Mouse (Mus musculus): ENCODE measurements at regions not wholly inside any gene's neighbourhood (a gene's known extent, or its start where the extent isn't known, plus 50 kb on each side); places are given as distances from the start of the nearest gene placed in this dataset.
A peak's percentile ranks its signal among the peaks of the same experiment; 100 is the strongest.

- H3K4me3 ChIP-seq: no peak overlapping the region
- DNase-seq (ENCODE audit: low spot score in 2 of 2): no peak
- TF ChIP-seq CTCF (conservative IDR thresholded peaks at IDR 0.05): no peak
- no peak overlapping the region for H3K27ac ChIP-seq
Observed at GRCm38 (mm10) chr11:15572716-15573115, 684.8 kb upstream of the Vstm2a start.

GRCm38 (mm10) chr11:15619963-15620362 is 637.6 kb upstream of the Vstm2a start:
- no peak for TF ChIP-seq CTCF (conservative IDR thresholded peaks at IDR 0.05)
- H3K27ac ChIP-seq: no peak overlapping the region
- no peak overlapping the region for H3K4me3 ChIP-seq
- no peak for DNase-seq (ENCODE audit: low spot score in 2 of 2)

GRCm38 (mm10) chr11:15649025-15649680 is 608.4 kb upstream of the Vstm2a start:
- no peak for DNase-seq (ENCODE audit: low spot score in 2 of 2)
- no peak for TF ChIP-seq CTCF (conservative IDR thresholded peaks at IDR 0.05)
- Histone ChIP-seq H3K4me3 (no peak overlapping the region), H3K27ac (no peak overlapping the region)

- DNase-seq (ENCODE audit: low spot score in 2 of 2): no peak
- Histone ChIP-seq H3K4me3 (no peak overlapping the region), H3K27ac (no peak overlapping the region)
- no peak for TF ChIP-seq CTCF (conservative IDR thresholded peaks at IDR 0.05)
Observed at GRCm38 (mm10) chr11:15689073-15689472, 568.5 kb upstream of the Vstm2a start.

GRCm38 (mm10) chr11:15698001-15698756 is 559.3 kb upstream of the Vstm2a start:
- TF ChIP-seq CTCF (conservative IDR thresholded peaks at IDR 0.05): no peak
- no peak for DNase-seq (ENCODE audit: low spot score in 2 of 2)
- no peak overlapping the region for H3K4me3 ChIP-seq
- H3K27ac ChIP-seq: no peak overlapping the region

- no peak overlapping the region for H3K27ac ChIP-seq
- DNase-seq (ENCODE audit: low spot score in 2 of 2): no peak
- TF ChIP-seq CTCF (conservative IDR thresholded peaks at IDR 0.05): no peak
- H3K4me3 ChIP-seq: no peak overlapping the region
Observed at GRCm38 (mm10) chr11:15715987-15716386, 541.5 kb upstream of the Vstm2a start.

GRCm38 (mm10) chr11:15717536-15717935 is 540.0 kb upstream of the Vstm2a start:
- no peak for TF ChIP-seq CTCF (conservative IDR thresholded peaks at IDR 0.05)
- H3K27ac ChIP-seq: no peak overlapping the region
- no peak for DNase-seq (ENCODE audit: low spot score in 2 of 2)
- H3K4me3 ChIP-seq: no peak overlapping the region

- TF ChIP-seq CTCF (conservative IDR thresholded peaks at IDR 0.05): no peak
- H3K27ac ChIP-seq: no peak overlapping the region
- DNase-seq (ENCODE audit: low spot score in 2 of 2): no peak
- H3K4me3 ChIP-seq: no peak overlapping the region
Observed at GRCm38 (mm10) chr11:15737621-15738020, 519.9 kb upstream of the Vstm2a start.

- DNase-seq (ENCODE audit: low spot score in 2 of 2): no peak
- H3K4me3 ChIP-seq: no peak overlapping the region
- H3K27ac ChIP-seq: no peak overlapping the region
- no peak for TF ChIP-seq CTCF (conservative IDR thresholded peaks at IDR 0.05)
Observed at GRCm38 (mm10) chr11:15756006-15756405, 501.5 kb upstream of the Vstm2a start.

- Histone ChIP-seq H3K4me3 (no peak overlapping the region), H3K27ac (no peak overlapping the region; the same call in 1 of the 2 replicates)
- peak; percentile 15 to 26 for DNase-seq (ENCODE audit: low spot score in 2 of 2)
- no peak for TF ChIP-seq CTCF (conservative IDR thresholded peaks at IDR 0.05)
Observed at GRCm38 (mm10) chr11:15769651-15770617, 487.6 kb upstream of the Vstm2a start.
